Mouse (Mus musculus): ENCODE data around the gene Lrp8. TPM values are rescaled to one million over a fixed set of nuclear protein-coding genes. Genes with fewer than 3 reads are reported as not detected.

Lrp8 gene
- total and polyA plus RNA-seq, 2 experiments from 2014 or later: 38.3 to 90.2 TPM

DNA sequence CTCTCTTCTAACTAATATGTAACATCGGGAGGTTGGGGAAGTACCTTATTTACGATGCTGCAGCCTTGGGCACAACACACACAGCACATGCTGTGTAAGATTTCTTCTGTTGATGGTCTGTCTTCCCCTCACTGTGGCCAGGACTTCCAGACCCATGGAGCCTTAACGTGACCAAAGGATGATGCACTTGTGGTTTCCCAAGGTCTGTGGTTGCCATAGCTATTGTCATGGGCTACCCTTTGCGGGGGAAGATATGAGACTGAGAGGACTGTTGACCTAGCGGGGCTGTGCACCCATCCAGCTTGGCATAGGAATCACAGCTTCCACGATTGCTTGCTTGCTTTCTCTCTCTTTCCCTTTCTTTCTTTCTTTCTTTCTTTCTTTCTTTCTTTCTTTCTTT, 1.3 kb upstream of the Lrp8 start:
- no peak overlapping the region for H3K9ac ChIP-seq

DNA sequence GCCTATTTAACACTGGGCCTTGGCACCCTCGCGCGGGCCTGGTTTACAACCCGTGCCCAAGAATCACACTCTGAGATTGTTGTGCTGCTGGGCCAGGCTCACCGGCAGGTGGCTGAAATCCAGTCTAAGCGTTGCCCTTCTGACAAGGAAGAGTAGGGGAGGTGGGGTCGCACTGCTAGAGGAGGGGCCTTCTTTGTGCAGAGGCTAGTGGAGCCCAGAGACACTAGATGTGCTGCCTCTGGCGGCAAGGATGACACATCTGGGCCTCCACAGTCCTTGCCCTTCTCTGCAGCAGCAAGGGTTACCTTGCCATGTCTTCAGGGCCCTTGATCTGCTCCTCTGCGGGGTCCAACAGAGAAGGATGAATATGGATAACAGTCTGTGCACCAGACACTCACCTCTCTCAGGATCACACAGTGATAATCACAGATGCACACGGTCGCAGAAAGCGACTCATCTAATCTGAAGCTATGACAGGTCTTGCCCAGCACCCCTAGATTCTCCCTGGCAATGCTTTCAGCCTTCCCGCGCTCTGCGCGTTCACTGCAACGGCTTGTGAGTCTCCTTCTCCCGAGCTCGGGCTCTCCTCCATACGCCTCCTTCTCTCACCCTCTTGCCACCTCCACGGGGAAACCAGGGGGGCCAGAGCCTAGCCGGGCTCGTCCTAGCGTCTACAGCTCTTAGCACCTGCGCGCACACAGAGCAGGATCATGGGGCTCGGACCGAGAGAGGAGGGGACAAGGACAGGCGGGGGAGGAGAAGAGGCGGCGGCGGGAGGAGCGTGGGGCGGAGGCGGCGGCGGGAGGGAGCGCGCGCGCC, 486 bp upstream of the Lrp8 start:
- TF ChIP-seq CTCF (IDR thresholded peaks at IDR 0.05; ENCODE audit: low read depth): peak; percentile 65
- peak overlapping the region; percentile 95 for H3K9ac ChIP-seq
- no peaks in the 10 kb centered on the region for H3K27me3 ChIP-seq (ENCODE audit: insufficient read depth, low read length)
- peaks cover 14% of the 10 kb centered on the region; the same call in 1 of the 2 replicates for H3K36me3 ChIP-seq (ENCODE audit: insufficient read depth)
- ATAC-seq (peak; percentile 79), DNase-seq (peak; percentile 87)
- peak overlapping the region; percentile 83 for H3K4me3 ChIP-seq (ENCODE audit: low read depth, low read length)
- H3K27ac ChIP-seq (ENCODE audit: low read depth, low read length): peak overlapping the region; percentile 97
- no peaks in the 10 kb centered on the region for H3K9me3 ChIP-seq (ENCODE audit: low read length)
- WGBS: 2% methylated on average over 35 of the region's 41 CpGs
- peak overlapping the region; percentile 88 for H3K4me2 ChIP-seq (ENCODE audit: low read depth)
- H3K4me1 ChIP-seq (ENCODE audit: insufficient read depth): peaks cover 26% of the 10 kb centered on the region

More for the DNA sequence above, 1.3 kb upstream of the Lrp8 start:
- Histone ChIP-seq H3K36me3 (ENCODE audit: insufficient read depth) (0 out of 2 replicates have a peak, but pooled peaks cover 8% of the 10 kb centered on the region), H3K27me3 (ENCODE audit: insufficient read depth, low read length) (no peaks in the 10 kb centered on the region), H3K4me1 (ENCODE audit: insufficient read depth) (peaks cover 19% of the 10 kb centered on the region), H3K4me3 (ENCODE audit: low read depth, low read length) (no peak overlapping the region), H3K9me3 (ENCODE audit: low read length) (no peaks in the 10 kb centered on the region), H3K27ac (ENCODE audit: low read depth, low read length) (no peak overlapping the region), H3K4me2 (ENCODE audit: low read depth) (no peak overlapping the region)
- no peak for ATAC-seq
- WGBS: 63% methylated on average over 6 of the region's 6 CpGs
- TF ChIP-seq CTCF (IDR thresholded peaks at IDR 0.05; ENCODE audit: low read depth): no peak
- DNase-seq: no peak

DNA sequence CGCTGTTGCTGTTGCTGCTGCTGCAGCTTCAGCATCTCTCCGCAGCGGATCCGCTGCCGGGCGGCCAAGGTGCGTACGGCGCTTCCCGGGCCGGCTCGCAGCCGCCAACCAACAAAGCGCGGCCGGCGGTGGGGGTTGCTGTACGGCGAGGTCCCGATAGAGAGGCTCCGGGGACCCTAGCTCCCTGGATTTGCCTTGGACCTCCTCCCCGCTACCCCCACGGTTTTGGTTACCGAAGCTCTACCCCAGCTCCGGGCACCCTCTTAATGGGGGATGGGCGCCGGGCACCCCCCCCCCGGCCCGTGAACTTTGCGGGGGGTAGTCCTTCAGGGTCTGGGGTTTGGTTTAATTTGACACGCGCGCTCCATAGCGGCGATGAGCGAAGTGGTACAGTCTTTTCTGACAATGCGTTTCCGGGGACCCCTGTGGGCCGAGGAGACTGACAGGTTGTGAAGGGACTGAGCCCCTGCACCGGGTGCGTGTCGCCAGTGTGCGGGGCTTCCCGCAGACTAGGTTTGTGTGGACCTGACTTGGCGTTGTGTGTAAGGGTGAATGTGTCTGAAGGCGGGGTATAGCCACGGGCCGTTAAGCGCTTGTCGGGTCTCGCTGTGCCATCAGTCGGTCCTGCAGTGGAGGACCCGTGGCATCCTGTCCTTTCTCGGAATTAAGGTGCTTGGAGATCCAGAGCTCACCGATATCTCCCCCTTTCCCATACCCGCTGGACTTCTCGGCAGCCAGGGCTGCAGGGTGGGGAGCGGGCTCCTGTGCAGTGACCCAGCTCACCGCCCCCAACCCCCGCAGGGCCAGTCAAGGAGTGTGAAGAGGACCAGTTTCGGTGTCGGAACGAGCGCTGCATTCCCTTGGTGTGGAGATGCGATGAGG, 630 bp downstream of the Lrp8 start:
- H3K36me3 ChIP-seq (ENCODE audit: insufficient read depth): peaks cover 15% of the 10 kb centered on the region; the same call in 1 of the 2 replicates
- TF ChIP-seq CTCF (IDR thresholded peaks at IDR 0.05; ENCODE audit: low read depth): peak; percentile 16; the same call in 1 of the 2 replicates
- H3K9ac ChIP-seq: peak overlapping the region; percentile 95
- no peaks in the 10 kb centered on the region for H3K27me3 ChIP-seq (ENCODE audit: insufficient read depth, low read length)
- no peaks in the 10 kb centered on the region for H3K9me3 ChIP-seq (ENCODE audit: low read length)
- 2% methylated on average over 63 of the region's 65 CpGs for WGBS
- peaks cover 29% of the 10 kb centered on the region for H3K4me1 ChIP-seq (ENCODE audit: insufficient read depth)
- peak overlapping the region; percentile 83 for H3K4me3 ChIP-seq (ENCODE audit: low read depth, low read length)
- H3K27ac ChIP-seq (ENCODE audit: low read depth, low read length): peak overlapping the region; percentile 97
- peak overlapping the region; percentile 88 for H3K4me2 ChIP-seq (ENCODE audit: low read depth)
- peak; percentile 10 for ATAC-seq
- DNase-seq: peak; percentile 74

DNA sequence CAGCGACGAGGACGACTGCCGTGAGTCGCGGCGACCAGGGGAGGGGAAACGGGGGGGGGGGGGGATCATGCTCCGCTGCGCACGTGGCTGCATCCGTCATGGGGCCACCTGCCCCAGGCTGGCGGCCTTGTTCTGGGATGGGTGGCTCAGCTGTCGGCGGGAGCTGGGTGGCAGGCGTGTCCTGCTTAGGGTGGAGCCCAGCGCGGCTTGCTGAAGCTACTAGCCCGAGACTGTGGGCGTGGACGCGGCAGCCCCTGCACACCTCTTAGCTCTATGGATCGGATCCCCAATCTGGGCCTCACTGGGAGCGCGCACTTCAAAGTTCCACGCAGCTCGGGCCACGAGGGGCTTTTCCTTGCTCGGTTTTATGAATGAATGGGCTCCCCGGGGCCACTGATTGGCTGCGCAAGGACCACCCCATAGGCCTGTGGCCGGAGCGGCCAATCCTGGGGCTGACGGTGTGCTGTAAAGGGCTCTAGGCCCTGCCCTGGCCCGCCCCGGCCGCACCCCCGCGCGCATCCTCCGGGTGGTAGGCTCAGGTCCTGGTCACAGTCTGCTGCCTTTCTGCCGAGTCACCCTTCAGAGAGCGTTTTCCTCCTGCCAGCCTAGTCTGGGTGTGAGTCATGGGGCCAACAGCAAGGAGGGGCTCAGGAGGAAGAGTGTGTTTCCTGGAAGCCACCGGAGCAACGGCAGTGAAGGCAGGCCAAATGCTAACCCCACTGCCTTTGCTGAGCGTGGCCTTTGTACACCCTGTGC, 1.5 kb downstream of the Lrp8 start:
- Histone ChIP-seq H3K4me1 (ENCODE audit: insufficient read depth) (peaks cover 29% of the 10 kb centered on the region), H3K4me3 (ENCODE audit: low read depth, low read length) (peak overlapping the region; percentile 83), H3K9me3 (ENCODE audit: low read length) (no peaks in the 10 kb centered on the region), H3K36me3 (ENCODE audit: insufficient read depth) (peaks cover 20% of the 10 kb centered on the region; the same call in 1 of the 2 replicates), H3K27me3 (ENCODE audit: insufficient read depth, low read length) (no peaks in the 10 kb centered on the region), H3K4me2 (ENCODE audit: low read depth) (peak overlapping the region; percentile 88), H3K9ac (peak overlapping the region; percentile 95), H3K27ac (ENCODE audit: low read depth, low read length) (peak overlapping the region; percentile 97)
- under 1% methylated on average over 42 of the region's 46 CpGs for WGBS
- ATAC-seq: peak; percentile 62
- TF ChIP-seq CTCF (IDR thresholded peaks at IDR 0.05; ENCODE audit: low read depth): no peak
- peak; percentile 75 for DNase-seq

DNA sequence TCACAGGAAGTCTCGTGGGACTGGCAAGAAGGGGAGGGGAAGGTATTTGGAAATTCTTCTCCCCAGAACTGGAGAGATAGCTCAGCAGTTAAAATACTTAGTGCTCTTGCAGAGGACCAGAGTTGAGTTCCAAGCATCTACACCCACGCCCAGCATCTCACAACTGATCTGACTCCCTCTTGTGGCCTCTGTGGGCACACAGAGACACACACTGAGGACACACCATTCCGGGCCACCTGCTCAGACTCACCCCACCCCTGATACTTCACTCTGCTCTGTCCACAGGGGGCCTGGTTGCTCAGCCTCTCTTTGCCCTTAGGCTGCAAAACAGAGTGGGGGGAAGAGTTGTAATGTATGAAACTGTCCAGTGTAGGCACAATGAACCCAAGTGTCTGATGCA, 3.4 kb downstream of the Lrp8 start:
- DNase-seq: no peak
- Histone ChIP-seq H3K4me3 (ENCODE audit: low read depth, low read length) (no peak overlapping the region), H3K4me2 (ENCODE audit: low read depth) (peak overlapping the region; percentile 88), H3K9ac (no peak overlapping the region), H3K9me3 (ENCODE audit: low read length) (no peaks in the 10 kb centered on the region), H3K27me3 (ENCODE audit: insufficient read depth, low read length) (no peaks in the 10 kb centered on the region), H3K36me3 (ENCODE audit: insufficient read depth) (peaks cover 31% of the 10 kb centered on the region; the same call in 1 of the 2 replicates), H3K27ac (ENCODE audit: low read depth, low read length) (no peak overlapping the region), H3K4me1 (ENCODE audit: insufficient read depth) (peaks cover 29% of the 10 kb centered on the region)
- peak; percentile 58 for TF ChIP-seq CTCF (IDR thresholded peaks at IDR 0.05; ENCODE audit: low read depth)
- no peak for ATAC-seq
- WGBS: 73% methylated on average over 3 of the region's 3 CpGs

DNA sequence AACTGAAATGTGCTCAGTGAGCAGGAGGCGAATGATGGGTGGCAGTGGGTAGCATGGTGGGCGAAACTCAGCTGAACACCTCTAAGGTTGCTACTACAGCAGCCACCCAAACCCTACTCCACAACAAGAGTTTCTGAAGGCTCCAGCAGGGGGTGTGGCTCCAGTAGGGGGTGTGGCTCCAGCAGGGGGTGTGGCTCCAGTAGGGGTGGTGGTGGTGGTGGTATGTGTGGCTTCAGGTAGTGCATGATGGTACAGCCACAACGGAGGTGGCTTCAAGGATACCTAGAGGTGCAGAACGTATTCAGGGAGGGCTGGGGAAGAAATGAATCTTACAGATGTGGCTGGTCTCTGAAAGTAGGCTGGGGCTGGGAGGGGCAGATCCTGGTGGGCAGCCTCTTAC, 5.7 kb downstream of the Lrp8 start:
- peaks cover 33% of the 10 kb centered on the region; the same call in 1 of the 2 replicates for H3K36me3 ChIP-seq (ENCODE audit: insufficient read depth)
- no peak overlapping the region for H3K27ac ChIP-seq (ENCODE audit: low read depth, low read length)
- no peaks in the 10 kb centered on the region for H3K9me3 ChIP-seq (ENCODE audit: low read length)
- no peak overlapping the region for H3K9ac ChIP-seq
- DNase-seq (no peak), ATAC-seq (no peak)
- H3K27me3 ChIP-seq (ENCODE audit: insufficient read depth, low read length): no peaks in the 10 kb centered on the region
- TF ChIP-seq CTCF (IDR thresholded peaks at IDR 0.05; ENCODE audit: low read depth): 0 out of 2 replicates have a peak, but pooled peaks have one; percentile 18
- 72% methylated on average over 4 of the region's 4 CpGs for WGBS
- no peak overlapping the region for H3K4me3 ChIP-seq (ENCODE audit: low read depth, low read length)
- H3K4me2 ChIP-seq (ENCODE audit: low read depth): no peak overlapping the region
- peaks cover 26% of the 10 kb centered on the region for H3K4me1 ChIP-seq (ENCODE audit: insufficient read depth)
